Mouse (Mus musculus) frontal cortex, adult 2 months (tissue): ENCODE measurements around the gene Kif13a. TPM values are rescaled to one million over a fixed set of nuclear protein-coding genes. Genes with fewer than 3 reads are reported as not detected.

ENCODE experiments used
- polyA plus RNA-seq: library from polyadenylated mRNA; depleted of rRNA; stranded (reverse); fragments of >200 nt; gene quantifications from 2 replicates; pipeline ENCODE4 v1.2.3, GENCODE M21; 2012; rRNA removed

The Kif13a gene
- polyA plus RNA-seq, 1 experiment: 14.1 TPM

Other genes with a start within 250 kb of the Kif13a start
- 32.1 and 33.8 TPM in 2 replicates for gene Nup153, start 201.9 kb downstream of the Kif13a start, polyA plus RNA-seq
- 12.6 and 13.1 TPM in 2 replicates for gene Nhlrc1, start 85.0 kb upstream of the Kif13a start, polyA plus RNA-seq
- 5.7 and 6.9 TPM in 2 replicates for gene Kdm1b, start 113.6 kb upstream of the Kif13a start, polyA plus RNA-seq
- 12.8 and 14.1 TPM in 2 replicates for gene Tpmt, start 114.9 kb upstream of the Kif13a start, polyA plus RNA-seq
- gene Dek, start 176.3 kb upstream of the Kif13a start, polyA plus RNA-seq: 31.1 and 44.5 TPM in 2 replicates
- gene Rnf144b, start 192.8 kb upstream of the Kif13a start, polyA plus RNA-seq: 9.1 and 9.7 TPM in 2 replicates